Mouse (Mus musculus) limb, embryonic 15.5 days (tissue): ENCODE results near the gene Npas1. TPM values are rescaled to one million over a fixed set of nuclear protein-coding genes. Genes with fewer than 3 reads are reported as not detected.
A peak's percentile ranks its signal among the peaks of the same experiment; 100 is the strongest.

Source experiments
- ATAC-seq: fragments of 200-750 bp; cut with Nextera tagmentation; 2 replicates; pipeline ENCODE4 v1.8.0; 2017; ENCODE audit warnings: low read depth, moderate TSS enrichment; ENCODE audit not compliant: insufficient number of reproducible peaks, low FRiP score, low TSS enrichment
- H3K27ac ChIP-seq: fragments of 300-500 bp; sonication (generic); 2 replicates; pipeline ENCODE4 v1.5.1; 2015; ENCODE audit warnings: moderate library complexity, mild to moderate bottlenecking, inconsistent platforms
- H3K27me3 ChIP-seq: fragments of 300-500 bp; sonication (generic); 2 replicates; pipeline ENCODE4 v1.6.1; 2015; ENCODE audit warnings: inconsistent platforms
- H3K36me3 ChIP-seq: fragments of 300-500 bp; sonication (generic); 2 replicates; pipeline ENCODE4 v1.6.1; 2015; ENCODE audit warnings: inconsistent platforms
- H3K4me1 ChIP-seq: fragments of 300-500 bp; sonication (generic); 2 replicates; pipeline ENCODE4 v1.6.1; 2015; ENCODE audit warnings: inconsistent platforms
- H3K4me2 ChIP-seq: fragments of 300-500 bp; sonication (generic); 2 replicates; pipeline ENCODE4 v1.6.1; 2015; ENCODE audit warnings: mild to moderate bottlenecking, inconsistent platforms
- H3K4me3 ChIP-seq: fragments of 300-500 bp; sonication (generic); 2 replicates; pipeline ENCODE4 v1.5.1; 2015; ENCODE audit warnings: mild to moderate bottlenecking, inconsistent platforms
- H3K9ac ChIP-seq: fragments of 300-500 bp; sonication (generic); 2 replicates; pipeline ENCODE4 v1.6.1; 2015; ENCODE audit warnings: inconsistent platforms
- H3K9me3 ChIP-seq: fragments of 300-500 bp; sonication (generic); 2 replicates; pipeline ENCODE4 v1.6.1; 2016; ENCODE audit warnings: inconsistent platforms
- WGBS: fragments of 180-500 bp; shearing (Covaris S2); methylation state at CpG from one replicate; pipeline ENCODE4 v1.1.7; 2015; 5-methylcytosine and 5-hydroxymethylcytosine counted together
- polyA plus RNA-seq: library from polyadenylated mRNA; unstranded; fragments of >200 nt; fragmentation: Nextera tagmentation; extraction: Ambion mirVana; gene quantifications from 2 replicates; pipeline ENCODE4 v1.2.1, GENCODE M21; 2015

Npas1 gene
- polyA plus RNA-seq, 1 experiment from 2014 or later: 0.22 TPM

- no peak overlapping the region for H3K4me3 ChIP-seq
- 0 out of 2 replicates have a peak, but pooled peaks cover 2% of the 10 kb centered on the region for H3K4me1 ChIP-seq
- no peaks in the 10 kb centered on the region for H3K36me3 ChIP-seq
- H3K9me3 ChIP-seq: no peaks in the 10 kb centered on the region
- H3K9ac ChIP-seq: no peak overlapping the region
- H3K27me3 ChIP-seq: peaks cover 38% of the 10 kb centered on the region
- ATAC-seq: no peak
- no peak overlapping the region for H3K27ac ChIP-seq
- 58% methylated on average over 4 of the region's 4 CpGs for WGBS
- no peak overlapping the region for H3K4me2 ChIP-seq
These were observed 11.0 kb downstream of the Npas1 start for GRCm38 (mm10) chr7:16466565-16466964.

DNA sequence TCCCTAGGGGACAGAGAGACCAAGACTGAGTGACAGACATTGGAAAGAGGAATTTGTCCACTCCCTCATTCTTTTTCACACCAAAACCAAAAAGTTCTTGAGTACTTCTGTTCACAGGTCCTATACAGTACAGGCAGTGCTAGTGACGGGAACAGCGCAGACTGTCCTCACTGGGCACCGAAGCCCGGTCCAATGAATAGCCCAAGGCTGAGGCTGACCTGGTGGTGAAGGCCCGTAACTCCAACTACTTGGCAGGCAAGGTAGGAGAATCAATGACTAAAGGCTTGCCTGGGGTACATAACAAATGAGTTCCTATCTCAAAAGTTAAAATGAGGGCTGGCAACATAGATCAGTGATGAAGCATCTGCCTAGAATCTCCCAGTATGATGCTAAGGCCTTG lies 12.0 kb downstream of the Npas1 start:
- Histone ChIP-seq H3K36me3 (no peaks in the 10 kb centered on the region), H3K4me2 (no peak overlapping the region), H3K27ac (no peak overlapping the region), H3K4me3 (no peak overlapping the region), H3K4me1 (0 out of 2 replicates have a peak, but pooled peaks cover 2% of the 10 kb centered on the region), H3K27me3 (peaks cover 39% of the 10 kb centered on the region), H3K9me3 (no peaks in the 10 kb centered on the region), H3K9ac (no peak overlapping the region)
- no peak for ATAC-seq
- 89% methylated on average over 5 of the region's 5 CpGs for WGBS

DNA sequence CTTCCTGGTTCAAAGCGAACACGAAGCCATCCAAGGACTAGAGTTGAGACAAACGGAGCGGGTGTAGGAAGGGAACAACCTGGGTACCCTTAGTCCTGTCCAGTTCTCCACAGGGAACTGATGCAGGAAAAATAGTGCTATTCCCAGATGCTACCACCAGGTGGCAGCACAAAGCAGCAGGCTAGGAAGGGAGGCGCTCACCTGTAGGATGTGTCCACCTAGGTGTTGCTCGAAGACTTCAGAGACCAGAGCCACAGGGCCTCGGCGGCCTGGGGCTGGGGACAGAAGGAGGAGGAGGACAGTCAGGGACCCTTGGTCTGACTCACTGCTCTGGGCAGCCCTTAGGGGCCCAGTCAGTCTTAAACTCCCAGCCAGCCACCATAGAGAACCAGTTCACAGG lies 12.4 kb downstream of the Npas1 start:
- Histone ChIP-seq H3K9me3 (no peaks in the 10 kb centered on the region), H3K4me1 (0 out of 2 replicates have a peak, but pooled peaks cover 2% of the 10 kb centered on the region), H3K4me2 (no peak overlapping the region), H3K27ac (no peak overlapping the region), H3K36me3 (no peaks in the 10 kb centered on the region), H3K27me3 (peaks cover 37% of the 10 kb centered on the region; the same call in 1 of the 2 replicates), H3K9ac (no peak overlapping the region), H3K4me3 (no peak overlapping the region)
- ATAC-seq: no peak
- 13% methylated on average over 8 of the region's 8 CpGs for WGBS

DNA sequence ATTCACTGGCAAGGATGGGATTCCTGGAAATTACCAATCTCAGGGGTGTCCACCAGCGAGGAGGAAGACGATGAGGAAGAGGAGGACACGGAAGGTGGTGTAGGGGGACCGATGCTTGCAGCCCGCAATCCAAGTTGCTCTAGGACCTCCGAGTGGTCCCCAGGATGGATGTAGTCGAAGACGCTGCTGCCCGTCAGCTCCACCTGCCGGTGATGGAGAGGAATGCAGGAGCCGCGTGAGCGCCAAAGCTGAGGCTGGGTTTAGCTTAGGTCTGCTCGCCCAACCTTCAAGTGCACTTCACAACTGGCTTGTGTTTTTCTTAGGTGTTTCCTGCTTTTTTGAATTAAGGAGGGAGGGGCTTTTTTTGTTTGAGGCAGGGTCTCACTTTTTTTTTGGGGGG lies 14.3 kb downstream of the Npas1 start:
- Histone ChIP-seq H3K36me3 (no peaks in the 10 kb centered on the region), H3K9ac (no peak overlapping the region), H3K9me3 (no peaks in the 10 kb centered on the region), H3K4me2 (no peak overlapping the region), H3K27ac (no peak overlapping the region), H3K4me1 (0 out of 2 replicates have a peak, but pooled peaks cover 2% of the 10 kb centered on the region), H3K4me3 (no peak overlapping the region), H3K27me3 (peaks cover 21% of the 10 kb centered on the region; the same call in 1 of the 2 replicates)
- 2% methylated on average over 14 of the region's 14 CpGs for WGBS
- no peak for ATAC-seq

GRCm38 (mm10) chr7:16461705-16462104 lies 15.8 kb downstream of the Npas1 start:
- no peak overlapping the region for H3K4me3 ChIP-seq
- no peak for ATAC-seq
- H3K4me1 ChIP-seq: no peaks in the 10 kb centered on the region
- no peak overlapping the region for H3K4me2 ChIP-seq
- no peaks in the 10 kb centered on the region for H3K36me3 ChIP-seq
- no peaks in the 10 kb centered on the region for H3K9me3 ChIP-seq
- H3K27ac ChIP-seq: no peak overlapping the region
- 77% methylated on average over 6 of the region's 6 CpGs for WGBS
- H3K9ac ChIP-seq: no peak overlapping the region
- H3K27me3 ChIP-seq: peaks cover 18% of the 10 kb centered on the region; the same call in 1 of the 2 replicates

DNA sequence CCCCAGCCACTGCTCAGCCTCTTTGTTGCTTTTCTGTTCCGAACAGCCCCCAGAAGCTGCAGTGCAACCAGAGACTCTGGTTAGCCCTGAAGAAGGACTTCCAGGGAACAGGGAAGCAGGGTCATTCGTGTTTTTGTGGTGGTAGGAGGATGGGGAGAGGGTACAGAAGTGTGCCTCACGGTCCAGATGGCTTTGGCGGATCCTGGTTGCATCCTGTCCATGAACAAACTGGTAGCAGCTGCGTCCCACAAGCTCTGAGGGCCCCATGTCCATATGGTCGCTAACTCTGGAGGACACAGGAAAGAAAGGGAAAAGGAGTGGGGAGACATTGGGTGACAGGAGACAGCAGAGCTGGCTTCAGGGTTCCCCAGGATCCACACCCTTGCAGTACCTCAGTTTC lies 16.4 kb downstream of the Npas1 start:
- Histone ChIP-seq H3K27ac (no peak overlapping the region), H3K27me3 (peaks cover 18% of the 10 kb centered on the region; the same call in 1 of the 2 replicates), H3K4me3 (no peak overlapping the region), H3K36me3 (no peaks in the 10 kb centered on the region), H3K4me2 (no peak overlapping the region), H3K4me1 (no peaks in the 10 kb centered on the region), H3K9me3 (no peaks in the 10 kb centered on the region), H3K9ac (no peak overlapping the region)
- no peak for ATAC-seq
- 60% methylated on average over 6 of the region's 6 CpGs for WGBS

DNA sequence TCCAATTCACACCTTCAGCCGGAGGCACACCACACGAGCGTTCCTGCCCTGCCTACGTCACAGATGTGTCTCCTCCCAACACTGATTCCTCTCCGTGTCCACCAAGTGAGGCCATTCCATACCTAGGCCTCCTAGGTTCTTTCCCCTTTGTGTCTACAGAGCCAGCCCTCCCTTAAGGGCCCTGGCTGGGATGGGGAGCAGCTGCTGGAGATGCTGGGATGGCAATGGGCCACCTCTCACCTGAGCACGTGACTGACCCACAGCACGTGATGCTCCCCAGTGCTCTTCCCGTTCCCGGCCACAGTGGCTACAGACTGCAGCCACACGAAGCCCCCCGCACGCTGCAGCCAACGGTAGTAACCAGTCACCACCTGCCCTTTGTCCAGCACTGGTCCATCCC lies 17.0 kb downstream of the Npas1 start:
- Histone ChIP-seq H3K9ac (no peak overlapping the region), H3K4me1 (no peaks in the 10 kb centered on the region), H3K27ac (no peak overlapping the region), H3K4me3 (no peak overlapping the region), H3K27me3 (peaks cover 18% of the 10 kb centered on the region; the same call in 1 of the 2 replicates), H3K4me2 (no peak overlapping the region), H3K9me3 (no peaks in the 10 kb centered on the region), H3K36me3 (0 out of 2 replicates have a peak, but pooled peaks cover 2% of the 10 kb centered on the region)
- no peak for ATAC-seq
- WGBS: 56% methylated on average over 13 of the region's 13 CpGs

GRCm38 (mm10) chr7:16456289-16456688 lies 21.2 kb downstream of the Npas1 start:
- Histone ChIP-seq H3K27me3 (peaks cover 8% of the 10 kb centered on the region; the same call in 1 of the 2 replicates), H3K4me1 (peaks cover 10% of the 10 kb centered on the region), H3K9me3 (no peaks in the 10 kb centered on the region), H3K9ac (no peak overlapping the region), H3K36me3 (0 out of 2 replicates have a peak, but pooled peaks cover 3% of the 10 kb centered on the region), H3K4me2 (no peak overlapping the region), H3K4me3 (no peak overlapping the region), H3K27ac (no peak overlapping the region)
- WGBS: 84% methylated on average over 5 of the region's 5 CpGs
- no peak for ATAC-seq

- 93% methylated on average over 14 of the region's 14 CpGs for WGBS
- Histone ChIP-seq H3K4me1 (peaks cover 10% of the 10 kb centered on the region), H3K4me3 (no peak overlapping the region), H3K36me3 (0 out of 2 replicates have a peak, but pooled peaks cover 3% of the 10 kb centered on the region), H3K9me3 (no peaks in the 10 kb centered on the region), H3K9ac (no peak overlapping the region), H3K4me2 (no peak overlapping the region), H3K27ac (no peak overlapping the region), H3K27me3 (no peaks in the 10 kb centered on the region)
- no peak for ATAC-seq
These were observed 22.5 kb downstream of the Npas1 start for GRCm38 (mm10) chr7:16455016-16455415.

- H3K9me3 ChIP-seq: no peaks in the 10 kb centered on the region
- H3K36me3 ChIP-seq: 0 out of 2 replicates have a peak, but pooled peaks cover 3% of the 10 kb centered on the region
- WGBS: under 1% methylated on average over 23 of the region's 23 CpGs
- H3K9ac ChIP-seq: peak overlapping the region; percentile 62
- peak overlapping the region; percentile 65 for H3K4me3 ChIP-seq
- H3K27ac ChIP-seq: peak overlapping the region; percentile 58
- H3K27me3 ChIP-seq: no peaks in the 10 kb centered on the region
- H3K4me2 ChIP-seq: peak overlapping the region; percentile 95
- peaks cover 10% of the 10 kb centered on the region for H3K4me1 ChIP-seq
- ATAC-seq: peak; percentile 46
These were observed 24.3 kb downstream of the Npas1 start for GRCm38 (mm10) chr7:16453118-16453711.

DNA sequence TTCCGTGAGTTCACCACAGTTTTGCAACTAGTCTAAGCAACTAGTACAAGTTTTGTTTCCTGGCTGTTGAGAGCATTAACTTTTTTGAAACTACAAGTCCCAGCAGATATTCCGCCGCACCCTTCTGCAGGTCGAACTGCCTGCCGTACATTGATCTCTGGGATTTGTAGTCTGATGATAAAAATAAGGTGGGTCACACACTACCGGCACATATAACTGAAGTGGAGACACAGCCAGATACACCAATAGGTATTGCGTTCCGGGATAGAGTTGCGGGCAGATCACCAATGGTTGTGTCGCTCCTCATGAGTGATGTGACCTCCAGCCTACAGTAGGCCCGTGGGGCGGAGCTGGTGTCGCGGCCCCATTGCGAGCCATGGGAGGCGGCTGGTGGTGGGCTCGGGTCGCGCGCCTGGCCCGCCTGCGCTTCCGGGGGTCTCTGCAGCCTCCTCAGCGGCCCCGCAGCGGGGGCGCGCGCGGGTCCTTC lies 24.9 kb downstream of the Npas1 start, which contains the start of gene Tmem160:
Gene Tmem160 (plus strand): TSS at position 193 of the 487 bp plus-strand sequence.
- Histone ChIP-seq H3K4me1 (peaks cover 10% of the 10 kb centered on the region), H3K27me3 (no peaks in the 10 kb centered on the region), H3K9ac (peak within 1 kb of the TSS; percentile 62), H3K36me3 (0 out of 2 replicates have a peak, but pooled peaks cover 3% of the 10 kb centered on the region), H3K9me3 (no peaks in the 10 kb centered on the region), H3K4me3 (peak within 1 kb of the TSS; percentile 65), H3K27ac (peak within 1 kb of the TSS; percentile 58), H3K4me2 (peak within 1 kb of the TSS; percentile 95)
- ATAC-seq: peak; percentile 97
- under 1% methylated on average over 30 of the region's 30 CpGs for WGBS

- no peak overlapping the region for H3K4me2 ChIP-seq
- H3K9ac ChIP-seq: no peak overlapping the region
- H3K27ac ChIP-seq: no peak overlapping the region
- no peak overlapping the region for H3K4me3 ChIP-seq
- no peaks in the 10 kb centered on the region for H3K9me3 ChIP-seq
- 84% methylated on average over 6 of the region's 6 CpGs for WGBS
- no peaks in the 10 kb centered on the region for H3K27me3 ChIP-seq
- 0 out of 2 replicates have a peak, but pooled peaks cover 3% of the 10 kb centered on the region for H3K36me3 ChIP-seq
- no peak for ATAC-seq
- peaks cover 10% of the 10 kb centered on the region for H3K4me1 ChIP-seq
These were observed 25.9 kb downstream of the Npas1 start for GRCm38 (mm10) chr7:16451656-16452055.
